Mouse (Mus musculus): ENCODE measurements at regions not wholly inside any gene's neighbourhood (a gene's known extent, or its start where the extent isn't known, plus 50 kb on each side); places are given as distances from the start of the nearest gene placed in this dataset.
"Not testable (repeated sequence)": the region's sequence is repeated elsewhere in the genome, so short reads cannot be mapped to it uniquely, and the experiment has no call there.

GRCm38 (mm10) chr12:20196386-20196785, 242.1 kb downstream of the Gm21863 start:
- H3K27ac ChIP-seq (ENCODE audit: low read depth, low read length); H3K4me1 ChIP-seq (replicated peaks; ENCODE audit: control insufficient read depth, insufficient read depth, low read length); H3K36me3 ChIP-seq (ENCODE audit: control insufficient read depth, insufficient read depth, low read length); H3K27me3 ChIP-seq (ENCODE audit: control insufficient read depth, insufficient read depth, low read length); ATAC-seq (ENCODE audit: low FRiP score); H3K9ac ChIP-seq (ENCODE audit: low read depth, low read length); H3K9me3 ChIP-seq (ENCODE audit: control insufficient read depth, low read length): not testable (repeated sequence)
- DNase-seq (ENCODE audit: low spot score) = peak; percentile 51
- peak overlapping the region; percentile 32 for H3K4me3 ChIP-seq (ENCODE audit: low read depth, low read length)
- peak overlapping the region; percentile 21; the same call in 1 of the 2 replicates for H3K4me2 ChIP-seq (replicated peaks; ENCODE audit: low read depth, low read length)
- WGBS = 1% methylated on average over 15 of the region's 42 CpGs

- H3K27ac ChIP-seq (ENCODE audit: low read depth, low read length); H3K9ac ChIP-seq (ENCODE audit: low read depth, low read length); H3K4me2 ChIP-seq (replicated peaks; ENCODE audit: low read depth, low read length); ATAC-seq (ENCODE audit: low FRiP score); H3K9me3 ChIP-seq (ENCODE audit: control insufficient read depth, low read length); H3K27me3 ChIP-seq (ENCODE audit: control insufficient read depth, insufficient read depth, low read length); H3K36me3 ChIP-seq (ENCODE audit: control insufficient read depth, insufficient read depth, low read length); H3K4me1 ChIP-seq (replicated peaks; ENCODE audit: control insufficient read depth, insufficient read depth, low read length): not testable (repeated sequence)
- DNase-seq (ENCODE audit: low spot score) = peak; percentile 10
- 1% methylated on average over 31 of the region's 37 CpGs for WGBS
- H3K4me3 ChIP-seq (ENCODE audit: low read depth, low read length) = peak overlapping the region; percentile 32
Observed at GRCm38 (mm10) chr12:20196905-20197304, 242.6 kb downstream of the Gm21863 start.

- H3K36me3 ChIP-seq (ENCODE audit: control insufficient read depth, insufficient read depth, low read length); H3K27ac ChIP-seq (ENCODE audit: low read depth, low read length); H3K27me3 ChIP-seq (ENCODE audit: control insufficient read depth, insufficient read depth, low read length); H3K4me2 ChIP-seq (replicated peaks; ENCODE audit: low read depth, low read length); DNase-seq (ENCODE audit: low spot score); H3K9ac ChIP-seq (ENCODE audit: low read depth, low read length); H3K4me1 ChIP-seq (replicated peaks; ENCODE audit: control insufficient read depth, insufficient read depth, low read length); ATAC-seq (ENCODE audit: low FRiP score); H3K4me3 ChIP-seq (ENCODE audit: low read depth, low read length): not testable (repeated sequence)
- whole genome bisulfite sequencing = 78% methylated on average over 1 of the region's 1 CpGs
- peaks cover 18% of the 10 kb centered on the region for H3K9me3 ChIP-seq (ENCODE audit: control insufficient read depth, low read length)
Observed at GRCm38 (mm10) chr12:20223921-20224320, 269.6 kb downstream of the Gm21863 start.

- H3K4me3 ChIP-seq (ENCODE audit: low read depth, low read length); DNase-seq (ENCODE audit: low spot score); H3K4me1 ChIP-seq (replicated peaks; ENCODE audit: control insufficient read depth, insufficient read depth, low read length); H3K4me2 ChIP-seq (replicated peaks; ENCODE audit: low read depth, low read length); H3K27ac ChIP-seq (ENCODE audit: low read depth, low read length); H3K9ac ChIP-seq (ENCODE audit: low read depth, low read length); H3K36me3 ChIP-seq (ENCODE audit: control insufficient read depth, insufficient read depth, low read length); ATAC-seq (ENCODE audit: low FRiP score); H3K27me3 ChIP-seq (ENCODE audit: control insufficient read depth, insufficient read depth, low read length): not testable (repeated sequence)
- H3K9me3 ChIP-seq (ENCODE audit: control insufficient read depth, low read length) = peaks cover 42% of the 10 kb centered on the region
- WGBS = 80% methylated on average over 9 of the region's 9 CpGs
Observed at GRCm38 (mm10) chr12:20226831-20227230, 272.5 kb downstream of the Gm21863 start.

- H3K9ac ChIP-seq (ENCODE audit: low read depth, low read length); H3K4me3 ChIP-seq (ENCODE audit: low read depth, low read length); H3K4me1 ChIP-seq (replicated peaks; ENCODE audit: control insufficient read depth, insufficient read depth, low read length); H3K4me2 ChIP-seq (replicated peaks; ENCODE audit: low read depth, low read length); H3K27me3 ChIP-seq (ENCODE audit: control insufficient read depth, insufficient read depth, low read length); H3K27ac ChIP-seq (ENCODE audit: low read depth, low read length); DNase-seq (ENCODE audit: low spot score); H3K36me3 ChIP-seq (ENCODE audit: control insufficient read depth, insufficient read depth, low read length): not testable (repeated sequence)
- WGBS = 75% methylated on average over 21 of the region's 21 CpGs
- H3K9me3 ChIP-seq (ENCODE audit: control insufficient read depth, low read length) = peaks cover 50% of the 10 kb centered on the region
- ATAC-seq (ENCODE audit: low FRiP score) = 0 out of 2 replicates have a peak, but pooled peaks have one; percentile 18
Observed at GRCm38 (mm10) chr12:20227427-20228160, 273.3 kb downstream of the Gm21863 start.

DNA sequence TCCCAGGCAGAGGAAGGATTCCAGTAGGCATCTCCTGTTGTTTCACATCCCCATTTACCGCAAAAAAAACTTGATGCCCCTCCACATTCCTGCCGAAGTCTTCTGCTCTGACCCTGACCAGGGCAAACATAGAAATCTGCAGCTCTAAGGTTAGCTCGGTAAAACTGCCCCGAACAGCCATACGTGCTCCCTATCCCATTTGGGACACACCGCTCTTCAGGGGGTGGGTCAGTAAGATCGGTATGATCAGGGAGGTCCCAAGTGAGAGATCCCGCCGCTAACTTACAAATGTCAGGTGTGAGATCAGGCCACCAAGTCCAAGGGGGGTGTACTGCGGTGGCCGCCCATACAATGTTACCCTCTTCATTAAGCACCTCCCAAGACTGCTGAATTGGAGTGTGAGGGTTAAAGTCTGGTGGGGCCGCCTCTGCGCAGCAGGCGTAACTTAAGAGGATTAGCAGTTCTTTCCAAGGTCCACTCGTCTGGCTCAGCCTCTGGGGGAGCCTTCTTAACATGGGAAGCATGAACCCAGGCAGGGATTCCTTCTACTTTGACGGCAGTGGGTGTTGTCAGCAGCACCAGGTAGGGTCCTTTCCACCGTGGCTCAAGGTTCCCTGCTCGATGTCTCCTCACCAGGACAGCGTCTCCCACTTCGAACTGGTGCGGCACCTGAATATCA, 274.2 kb downstream of the Gm21863 start:
- not testable (repeated sequence) for H3K4me2 ChIP-seq (replicated peaks; ENCODE audit: low read depth, low read length); H3K4me3 ChIP-seq (ENCODE audit: low read depth, low read length); H3K27ac ChIP-seq (ENCODE audit: low read depth, low read length); H3K4me1 ChIP-seq (replicated peaks; ENCODE audit: control insufficient read depth, insufficient read depth, low read length); H3K36me3 ChIP-seq (ENCODE audit: control insufficient read depth, insufficient read depth, low read length); H3K9ac ChIP-seq (ENCODE audit: low read depth, low read length)
- peak; percentile 10 for DNase-seq (ENCODE audit: low spot score)
- 70% methylated on average over 21 of the region's 21 CpGs for WGBS
- ATAC-seq (ENCODE audit: low FRiP score) = peak; percentile 20; the same call in 1 of the 2 replicates
- Histone ChIP-seq H3K27me3 (ENCODE audit: control insufficient read depth, insufficient read depth, low read length) (peaks cover 10% of the 10 kb centered on the region; the same call in 1 of the 2 replicates), H3K9me3 (ENCODE audit: control insufficient read depth, low read length) (peaks cover 59% of the 10 kb centered on the region)

- not testable (repeated sequence) for H3K36me3 ChIP-seq (ENCODE audit: control insufficient read depth, insufficient read depth, low read length); H3K4me2 ChIP-seq (replicated peaks; ENCODE audit: low read depth, low read length); H3K27ac ChIP-seq (ENCODE audit: low read depth, low read length); H3K4me3 ChIP-seq (ENCODE audit: low read depth, low read length); DNase-seq (ENCODE audit: low spot score); ATAC-seq (ENCODE audit: low FRiP score); H3K9ac ChIP-seq (ENCODE audit: low read depth, low read length); H3K4me1 ChIP-seq (replicated peaks; ENCODE audit: control insufficient read depth, insufficient read depth, low read length)
- WGBS = 74% methylated on average over 8 of the region's 8 CpGs
- peaks cover 66% of the 10 kb centered on the region for H3K9me3 ChIP-seq (ENCODE audit: control insufficient read depth, low read length)
- peaks cover 10% of the 10 kb centered on the region; the same call in 1 of the 2 replicates for H3K27me3 ChIP-seq (ENCODE audit: control insufficient read depth, insufficient read depth, low read length)
Observed at GRCm38 (mm10) chr12:20229441-20229840, 275.1 kb downstream of the Gm21863 start.

- ATAC-seq (ENCODE audit: low FRiP score) (no peak), DNase-seq (ENCODE audit: low spot score) (peak; percentile 9)
- H3K27me3 ChIP-seq (ENCODE audit: control insufficient read depth, insufficient read depth, low read length) = peaks cover 10% of the 10 kb centered on the region; the same call in 1 of the 2 replicates
- H3K9ac ChIP-seq (ENCODE audit: low read depth, low read length) = no peak overlapping the region
- H3K36me3 ChIP-seq (ENCODE audit: control insufficient read depth, insufficient read depth, low read length) = peaks cover 7% of the 10 kb centered on the region; the same call in 1 of the 2 replicates
- H3K4me2 ChIP-seq (replicated peaks; ENCODE audit: low read depth, low read length) = no peak overlapping the region
- H3K4me1 ChIP-seq (replicated peaks; ENCODE audit: control insufficient read depth, insufficient read depth, low read length) = no peaks in the 10 kb centered on the region
- WGBS = 66% methylated on average over 27 of the region's 27 CpGs
- no peak overlapping the region for H3K4me3 ChIP-seq (ENCODE audit: low read depth, low read length)
- no peak overlapping the region for H3K27ac ChIP-seq (ENCODE audit: low read depth, low read length)
- H3K9me3 ChIP-seq (ENCODE audit: control insufficient read depth, low read length) = peaks cover 66% of the 10 kb centered on the region
Observed at GRCm38 (mm10) chr12:20230141-20230892, 276.0 kb downstream of the Gm21863 start.

Measured in hindbrain, embryonic 11.5 days (tissue).